Mouse (Mus musculus) CH12.LX (cell line): ENCODE data around the gene Pcgf5. TPM values are rescaled to one million over a fixed set of nuclear protein-coding genes. Genes with fewer than 3 reads are reported as not detected.
A peak's percentile ranks its signal among the peaks of the same experiment; 100 is the strongest.

ENCODE experiments used
- DNase-seq: peaks from one replicate; pipeline ENCODE4 v3.0.0-alpha.2; 2013; ENCODE audit errors: extremely low read depth
- H3K27ac ChIP-seq: 2 replicates; pipeline ENCODE4 v1.5.1; 2012; ENCODE audit warnings: low read depth, mild to moderate bottlenecking, control low read depth, moderate library complexity; ENCODE audit not compliant: insufficient read depth
- H3K27me3 ChIP-seq: replicated peaks from 2 replicates; pipeline ENCODE3; 2012; ENCODE audit warnings: inconsistent platforms
- H3K36me3 ChIP-seq, 2 experiments: replicated peaks in 1 of 2; 2 replicates each; pipeline versions ENCODE3 to v1.6.1; 2012; ENCODE audit warnings: inconsistent platforms in 1 of 2, low read length in 1 of 2, mild to moderate bottlenecking in 1 of 2, mixed read lengths in 1 of 2, moderate library complexity in 1 of 2; ENCODE audit not compliant: control insufficient read depth in 1 of 2, insufficient read depth in 1 of 2
- H3K4me1 ChIP-seq, 2 experiments: 2 replicates each; pipeline ENCODE4 v1.6.1; 2012; ENCODE audit warnings: inconsistent platforms in 1 of 2, moderate library complexity in 1 of 2; ENCODE audit not compliant: insufficient read depth in 2 of 2, control insufficient read depth in 1 of 2
- H3K4me2 ChIP-seq: 2 replicates; pipeline ENCODE4 v1.6.1; 2012; ENCODE audit warnings: low read depth, mild to moderate bottlenecking, control low read depth; ENCODE audit not compliant: poor library complexity, insufficient read depth, severe bottlenecking
- H3K4me3 ChIP-seq, 3 experiments: fragments of 150-350 bp in 1 of 3; sonication (generic) in 1 of 3; replicated peaks in 1 of 3; 2 replicates each; pipeline versions ENCODE3 to v1.5.1; 2011 to 2012; ENCODE audit warnings: low read depth in 2 of 3, low read length in 2 of 3, mild to moderate bottlenecking in 2 of 3, moderate library complexity in 2 of 3, control low read depth in 1 of 3, improper control_type of control experiment in 1 of 3, inconsistent platforms in 1 of 3, mixed read lengths in 1 of 3; ENCODE audit not compliant: poor library complexity in 1 of 3
- H3K79me2 ChIP-seq: replicated peaks from 2 replicates; pipeline ENCODE4 v1.6.1; 2012; ENCODE audit warnings: mild to moderate bottlenecking, moderate library complexity; ENCODE audit not compliant: control insufficient read depth, poor library complexity, insufficient read depth, severe bottlenecking; ENCODE audit errors: extremely low read depth
- H3K9ac ChIP-seq: 2 replicates; pipeline ENCODE4 v1.6.1; 2012; ENCODE audit warnings: low read depth, mild to moderate bottlenecking, control low read depth, moderate library complexity; ENCODE audit not compliant: insufficient read depth
- H3K9me3 ChIP-seq: replicated peaks from 2 replicates; pipeline ENCODE3; 2012; ENCODE audit warnings: low read length, inconsistent platforms, mixed read lengths
- BHLHE40 ChIP-seq: IDR thresholded peaks from 2 replicates; pipeline ENCODE4 v1.6.1; 2011; ENCODE audit warnings: mild to moderate bottlenecking, low read depth, low read length, improper control_type of control experiment
- CTCF ChIP-seq, 2 experiments: IDR thresholded peaks in 1 of 2; conservative IDR thresholded peaks in 1 of 2; 2 replicates each; pipeline ENCODE4 v1.5.1; 2011 to 2012; ENCODE audit warnings: low read depth in 2 of 2, low read length in 2 of 2, improper control_type of control experiment in 1 of 2, inconsistent platforms in 1 of 2, mild to moderate bottlenecking in 1 of 2, moderate library complexity in 1 of 2
- GABPA ChIP-seq: IDR thresholded peaks from 2 replicates; pipeline ENCODE4 v1.6.1; 2012; ENCODE audit warnings: low read depth, low read length, improper control_type of control experiment, inconsistent platforms; ENCODE audit not compliant: insufficient replicate concordance
- IRF4 ChIP-seq: IDR thresholded peaks from 2 replicates; pipeline ENCODE4 v1.6.1; 2014; ENCODE audit warnings: low read depth, mild to moderate bottlenecking, inconsistent platforms, low read length, improper control_type of control experiment
- MAFK ChIP-seq: IDR thresholded peaks from 2 replicates; pipeline ENCODE4 v1.6.1; 2011; ENCODE audit warnings: low read length, improper control_type of control experiment; ENCODE audit not compliant: insufficient replicate concordance
- NELFE ChIP-seq: IDR thresholded peaks from 2 replicates; pipeline ENCODE4 v1.6.1; 2011; ENCODE audit warnings: low read depth, low read length, improper control_type of control experiment
- PAX5 ChIP-seq: IDR thresholded peaks from 2 replicates; pipeline ENCODE4 v1.6.1; 2012; ENCODE audit warnings: low read length, inconsistent platforms, mixed read lengths
- POLR2A ChIP-seq: IDR thresholded peaks from 2 replicates; pipeline ENCODE4 v1.6.1; 2011; ENCODE audit warnings: low read depth, mild to moderate bottlenecking, improper control_type of control experiment, low read length
- POLR2AphosphoS2 ChIP-seq: IDR thresholded peaks from 2 replicates; pipeline ENCODE4 v1.6.1; 2011; ENCODE audit warnings: low read depth, low read length, improper control_type of control experiment
- RCOR1 ChIP-seq: conservative IDR thresholded peaks from 2 replicates; pipeline ENCODE4 v1.6.1; 2012; ENCODE audit warnings: low read depth, mild to moderate bottlenecking, inconsistent platforms, low read length, improper control_type of control experiment
- SMC3 ChIP-seq: IDR thresholded peaks from 2 replicates; pipeline ENCODE4 v1.6.1; 2011; ENCODE audit warnings: low read depth, low read length, improper control_type of control experiment
- TBP ChIP-seq: conservative IDR thresholded peaks from 2 replicates; pipeline ENCODE4 v1.6.1; 2011; ENCODE audit warnings: low read depth, low read length, improper control_type of control experiment
- USF2 ChIP-seq: conservative IDR thresholded peaks from 2 replicates; pipeline ENCODE4 v1.6.1; 2011; ENCODE audit warnings: low read depth, low read length, improper control_type of control experiment
- dilution Hi-C: fragments of 300-500 bp; cut with MboI; formaldehyde crosslinking; loops from 2 replicates; pipeline ENCODE4 v1.14.3; 2020; ENCODE audit warnings: low sequenced_read_pairs; ENCODE audit not compliant: extremely low pct_unique_long_range_greater_than_20kb, extremely low pct_ligation_motif_present
- in situ Hi-C: fragments of 300-500 bp; cut with MboI; formaldehyde crosslinking; loops from 3 replicates; pipeline ENCODE4 v1.14.3; 2019; ENCODE audit warnings: low sequenced_read_pairs, low pct_ligation_motif_present, low pct_unique_long_range_greater_than_20kb, mixed read lengths
- polyA plus RNA-seq: library from polyadenylated mRNA; unstranded; fragments of >175 nt; gene quantifications from 2 replicates; pipeline ENCODE4 v1.2.1, GENCODE M21; 2012; ENCODE audit warnings: low read depth; ENCODE audit not compliant: insufficient read length
- total RNA-seq, 2 experiments: library from RNA; depleted of rRNA; stranded (reverse); fragments of 300-350 nt in 1 of 2; fragments of >200 nt in 1 of 2; gene quantifications; 2 replicates each; pipeline ENCODE4 v1.2.3; 2012 to 2014

Gene Pcgf5
- total and polyA plus RNA-seq, 3 experiments: 17.4 to 28.9 (median 20.6) TPM

- in situ Hi-C loops: no loop called here
- no peaks in the 10 kb centered on the region for H3K27me3 ChIP-seq
- TF ChIP-seq POLR2AphosphoS2 (no peak), CTCF (conservative IDR thresholded peaks at IDR 0.05 in 1 of 2, IDR thresholded peaks at IDR 0.05 in 1 of 2; ENCODE audit: low read depth in 2 of 2, low read length in 2 of 2) (no peak), USF2 (no peak), MAFK (no peak)
- TF ChIP-seq, all 38 proteins: peak for 0
- H3K27ac ChIP-seq: no peak overlapping the region
- no peak overlapping the region for H3K4me3 ChIP-seq
- H3K4me2 ChIP-seq: no peak overlapping the region
- no peaks in the 10 kb centered on the region for H3K36me3 ChIP-seq
- dilution Hi-C loops: no loop called here
- peaks cover 13 to 16% of the 10 kb centered on the region in 2 experiments for H3K4me1 ChIP-seq
- H3K9ac ChIP-seq: no peak overlapping the region
- no peaks in the 10 kb centered on the region for H3K79me2 ChIP-seq
- H3K9me3 ChIP-seq: no peaks in the 10 kb centered on the region
- DNase-seq: no peak
Measured at GRCm38 (mm10) chr19:36390714-36391113, 42.6 kb downstream of the Pcgf5 start.

DNA sequence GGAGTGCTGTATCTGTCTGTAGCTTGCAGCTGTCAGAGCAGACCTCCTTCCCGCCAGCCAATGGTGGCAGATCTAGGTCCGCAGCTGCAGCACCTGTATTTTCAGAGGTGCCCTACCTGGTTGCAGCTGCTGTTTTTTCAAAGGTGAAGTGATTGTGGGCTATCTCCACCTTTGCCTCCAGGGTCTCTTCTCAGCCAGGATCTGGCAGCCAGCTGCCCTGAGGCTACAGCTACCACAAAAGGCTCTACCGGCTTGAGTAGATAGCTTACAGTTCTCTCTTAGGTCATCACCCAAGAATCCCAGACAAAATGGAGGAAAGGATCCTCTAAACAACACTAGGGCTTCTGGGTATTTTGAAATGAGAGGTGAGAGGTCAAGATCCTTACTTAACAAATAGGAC lies 50.4 kb downstream of the Pcgf5 start:
- dilution Hi-C loops (no loop called here), in situ Hi-C loops (no loop called here)
- no peak for DNase-seq
- Histone ChIP-seq H3K4me1 (peaks cover 15 to 18% of the 10 kb centered on the region in 2 experiments), H3K4me2 (no peak overlapping the region), H3K79me2 (no peaks in the 10 kb centered on the region), H3K9ac (no peak overlapping the region), H3K9me3 (no peaks in the 10 kb centered on the region), H3K27me3 (no peaks in the 10 kb centered on the region), H3K36me3 (no peaks in the 10 kb centered on the region), H3K27ac (no peak overlapping the region), H3K4me3 (no peak overlapping the region)
- TF ChIP-seq PAX5 (no peak), POLR2A (no peak), TBP (no peak), USF2 (no peak), BHLHE40 (no peak), IRF4 (no peak), GABPA (no peak), NELFE (no peak)

- dilution Hi-C loops: no loop called here
- Histone ChIP-seq H3K27me3 (peaks cover 2% of the 10 kb centered on the region), H3K36me3 (peaks cover 4 to 14% of the 10 kb centered on the region in 2 experiments), H3K27ac (no peak overlapping the region), H3K4me3 (no peak overlapping the region), H3K4me1 (peaks cover 0 to 16% of the 10 kb centered on the region in 2 experiments; a peak in 2 of 4 replicates), H3K9ac (no peak overlapping the region), H3K79me2 (peaks cover 5% of the 10 kb centered on the region; the same call in 1 of the 2 replicates), H3K9me3 (no peaks in the 10 kb centered on the region), H3K4me2 (peak overlapping the region; percentile 35)
- TF ChIP-seq BHLHE40 (no peak), CTCF (conservative IDR thresholded peaks at IDR 0.05 in 1 of 2, IDR thresholded peaks at IDR 0.05 in 1 of 2; ENCODE audit: low read depth in 2 of 2, low read length in 2 of 2) (no peak), RCOR1 (no peak), SMC3 (no peak)
- in situ Hi-C loops: no loop called here
- DNase-seq: no peak
Measured at GRCm38 (mm10) chr19:36408352-36409100, 60.4 kb downstream of the Pcgf5 start.
